Mouse (Mus musculus) megakaryocyte, embryonic 14.5 days (primary cell): ENCODE results near the gene Sft2d1. TPM values are rescaled to one million over a fixed set of nuclear protein-coding genes. Genes with fewer than 3 reads are reported as not detected.
"Not testable (repeated sequence)": the region's sequence is repeated elsewhere in the genome, so short reads cannot be mapped to it uniquely, and the experiment has no call there.

ENCODE experiments used
- H3K27me3 ChIP-seq: replicated peaks from 2 replicates; pipeline ENCODE3; 2012; ENCODE audit warnings: inconsistent platforms
- H3K36me3 ChIP-seq: replicated peaks from 2 replicates; pipeline ENCODE3; 2012; ENCODE audit warnings: low read length, inconsistent platforms, mixed read lengths
- H3K4me1 ChIP-seq: 2 replicates; pipeline ENCODE4 v1.6.1; 2012; ENCODE audit warnings: inconsistent platforms
- H3K4me3 ChIP-seq: replicated peaks from 2 replicates; pipeline ENCODE3; 2012; ENCODE audit warnings: moderate library complexity, mild to moderate bottlenecking, inconsistent platforms
- H3K9me3 ChIP-seq: 2 replicates; pipeline ENCODE4 v1.6.1; 2012; ENCODE audit warnings: inconsistent platforms
- FLI1 ChIP-seq: IDR thresholded peaks from 2 replicates; pipeline ENCODE4 v1.6.1; 2012; ENCODE audit warnings: low read length, inconsistent platforms, mixed read lengths
- GATA1 ChIP-seq: IDR thresholded peaks from 3 replicates; pipeline ENCODE4 v1.6.1; 2012; ENCODE audit warnings: mixed read lengths, low read length, inconsistent platforms, borderline replicate concordance
- polyA plus RNA-seq: library from polyadenylated mRNA; stranded (reverse); fragments of >175 nt; gene quantifications from 2 replicates; pipeline ENCODE4 v1.2.3, GENCODE M21; 2012; ENCODE audit warnings: low replicate concordance; ENCODE audit not compliant: insufficient read depth

Sft2d1 gene
- polyA plus RNA-seq, 1 experiment: 81.6 TPM

DNA sequence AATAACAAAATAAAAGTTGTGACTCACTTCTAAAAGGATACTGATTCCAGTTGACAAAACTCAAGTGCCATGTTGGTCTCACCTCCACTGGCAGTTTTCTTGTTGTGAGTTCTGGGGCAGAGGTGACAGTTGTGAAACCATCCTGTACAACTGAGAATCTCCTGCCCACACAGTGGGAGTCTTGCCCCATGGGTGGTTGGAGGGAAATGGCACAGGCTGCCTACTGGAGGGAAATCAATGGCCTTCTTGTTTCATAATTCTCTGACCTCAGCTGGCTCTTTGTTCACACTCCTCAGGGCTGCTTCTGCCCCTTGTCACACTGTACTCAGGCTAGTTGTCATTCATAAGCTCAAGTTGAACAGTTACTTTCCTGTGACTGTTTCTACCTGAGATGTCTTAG lies 11.4 kb upstream of the Sft2d1 start:
- no peaks in the 10 kb centered on the region for H3K9me3 ChIP-seq
- TF ChIP-seq GATA1: no peak
- TF ChIP-seq FLI1: no peak
- H3K4me3 ChIP-seq: no peak overlapping the region
- H3K27me3 ChIP-seq: peaks cover 1% of the 10 kb centered on the region
- peaks cover 40% of the 10 kb centered on the region for H3K36me3 ChIP-seq
- H3K4me1 ChIP-seq: peaks cover 12% of the 10 kb centered on the region

DNA sequence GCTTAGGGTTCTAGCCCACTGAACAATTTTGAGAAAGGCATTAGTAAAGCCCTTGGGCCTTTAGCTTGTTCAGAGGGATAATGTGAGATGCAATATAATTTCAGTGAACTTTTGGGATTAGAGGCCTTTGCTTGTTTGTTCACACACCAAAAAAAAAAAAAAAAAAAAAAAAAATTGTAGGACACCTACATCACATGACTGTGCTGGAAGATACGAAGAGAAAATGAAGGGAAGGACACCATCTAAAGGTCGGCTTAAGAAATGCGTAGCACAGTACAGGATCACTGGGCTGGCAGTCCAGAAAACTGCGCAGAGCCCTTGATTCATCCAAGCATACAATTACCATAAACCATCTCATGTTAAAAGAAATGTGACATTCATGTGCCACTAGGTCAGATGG lies 9.4 kb upstream of the Sft2d1 start:
- Histone ChIP-seq H3K36me3 (peaks cover 30% of the 10 kb centered on the region), H3K9me3 (no peaks in the 10 kb centered on the region), H3K4me3 (no peak overlapping the region), H3K27me3 (peaks cover 1% of the 10 kb centered on the region), H3K4me1 (peaks cover 14% of the 10 kb centered on the region)
- TF ChIP-seq FLI1: no peak
- TF ChIP-seq GATA1: no peak

DNA sequence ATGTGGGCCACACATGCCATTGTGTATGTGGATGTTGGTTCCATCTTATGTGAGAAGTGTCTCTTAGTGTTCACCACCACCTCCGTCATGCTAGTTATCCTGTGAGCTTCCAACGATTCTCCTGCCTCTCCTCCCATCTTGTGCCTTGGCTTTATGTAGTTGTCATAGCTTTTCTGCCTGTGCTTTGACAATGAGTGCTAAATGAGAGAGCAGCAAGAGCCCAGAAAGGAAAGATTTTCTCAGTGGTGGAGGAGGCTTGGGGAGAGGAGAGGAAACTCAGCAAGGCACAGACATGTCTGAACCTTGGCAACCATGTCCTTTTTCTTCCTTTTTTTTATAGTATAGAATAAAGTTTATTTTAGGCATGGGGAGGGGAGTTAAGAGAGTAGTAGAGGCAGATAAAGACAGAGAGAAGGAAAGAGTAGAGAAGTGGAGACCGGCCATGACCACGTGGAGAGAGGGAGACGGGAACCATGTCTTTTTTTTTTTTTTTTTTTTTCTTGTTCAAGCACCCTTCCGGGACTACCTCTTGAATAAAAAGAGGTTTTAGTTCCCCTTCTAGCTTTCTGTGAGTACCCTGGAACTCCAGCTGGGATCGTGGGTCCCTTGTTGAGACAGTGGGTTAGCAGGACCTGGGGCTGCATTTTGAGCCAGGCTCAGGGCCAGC lies 8.0 kb upstream of the Sft2d1 start:
- H3K36me3 ChIP-seq: peaks cover 21% of the 10 kb centered on the region
- TF ChIP-seq FLI1 (no peak), GATA1 (no peak)

DNA sequence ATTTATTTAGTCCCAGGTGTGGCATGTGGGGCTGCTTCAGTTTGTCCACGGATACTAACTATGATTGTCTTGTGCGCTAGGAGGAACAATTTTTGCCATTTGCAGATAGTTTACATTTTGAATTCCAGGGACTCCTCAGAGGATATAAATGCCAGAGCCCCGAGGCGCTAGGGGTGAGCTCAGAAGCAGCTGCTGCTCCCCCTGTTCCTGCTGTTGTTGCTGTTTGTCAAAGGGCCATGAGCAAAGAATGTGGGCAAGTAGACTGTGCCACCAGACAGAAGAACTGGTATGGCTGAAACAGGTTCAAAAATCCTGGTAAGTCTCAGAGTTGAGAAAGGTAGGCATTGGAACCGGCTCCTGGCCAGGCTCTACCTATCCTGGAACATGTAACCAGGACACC lies 7.2 kb upstream of the Sft2d1 start:
- Histone ChIP-seq H3K9me3 (no peaks in the 10 kb centered on the region), H3K36me3 (peaks cover 15% of the 10 kb centered on the region), H3K27me3 (peaks cover 1% of the 10 kb centered on the region), H3K4me1 (peaks cover 15% of the 10 kb centered on the region), H3K4me3 (no peak overlapping the region)
- TF ChIP-seq GATA1: no peak
- TF ChIP-seq FLI1: no peak

More for the DNA sequence above, 8.0 kb upstream of the Sft2d1 start:
- Histone ChIP-seq H3K4me3 (no peak overlapping the region), H3K4me1 (peaks cover 9% of the 10 kb centered on the region), H3K27me3 (peaks cover 1% of the 10 kb centered on the region), H3K9me3 (no peaks in the 10 kb centered on the region)

DNA sequence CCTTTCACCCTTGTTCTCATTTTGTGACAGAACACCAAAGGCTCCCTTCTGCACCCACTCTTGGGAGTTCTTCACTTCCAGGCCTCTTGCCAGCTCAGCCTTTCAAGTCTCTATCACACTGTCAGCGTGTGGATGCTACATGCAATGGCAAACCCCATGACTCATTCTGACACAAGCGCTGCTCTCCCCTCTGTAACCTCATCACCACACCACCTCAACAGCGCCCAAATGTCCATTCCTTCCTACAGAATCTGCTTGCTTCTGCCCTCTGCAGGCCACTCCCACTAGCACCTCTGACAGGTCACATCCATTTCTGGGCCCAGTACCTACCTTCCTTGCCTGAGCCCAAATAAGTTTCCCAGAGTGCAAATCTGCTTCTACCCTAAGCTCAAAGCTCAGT lies 5.1 kb upstream of the Sft2d1 start:
- Histone ChIP-seq H3K36me3 (no peaks in the 10 kb centered on the region), H3K27me3 (peaks cover 1% of the 10 kb centered on the region), H3K4me1 (peaks cover 20% of the 10 kb centered on the region), H3K4me3 (peak overlapping the region; percentile 17), H3K9me3 (no peaks in the 10 kb centered on the region)
- TF ChIP-seq GATA1: no peak
- no peak for TF ChIP-seq FLI1

DNA sequence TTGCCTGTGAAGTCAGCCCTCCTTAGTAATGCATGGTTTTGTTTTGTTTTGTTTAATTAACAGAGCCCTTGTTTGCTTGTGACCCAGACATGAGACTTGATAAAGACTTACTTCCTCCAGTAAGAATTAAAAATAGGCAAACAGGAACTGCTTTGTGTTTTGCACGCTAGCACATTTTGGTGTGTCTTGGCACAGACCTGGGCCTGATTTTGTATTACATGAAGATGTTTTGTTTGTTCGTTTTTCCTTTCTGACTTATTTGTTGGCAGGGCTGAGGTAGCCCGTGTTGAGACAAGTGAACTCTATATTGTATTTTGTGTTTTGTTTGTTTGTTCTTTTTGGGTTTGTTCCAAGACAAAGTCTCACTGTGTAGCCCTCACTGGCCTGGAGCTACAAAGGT lies 849 bp downstream of the Sft2d1 start:
- no peaks in the 10 kb centered on the region for H3K9me3 ChIP-seq
- no peak for TF ChIP-seq FLI1
- TF ChIP-seq GATA1: no peak
- no peaks in the 10 kb centered on the region for H3K27me3 ChIP-seq
- H3K4me1 ChIP-seq: peaks cover 51% of the 10 kb centered on the region
- peak overlapping the region; percentile 95 for H3K4me3 ChIP-seq
- peaks cover 37% of the 10 kb centered on the region for H3K36me3 ChIP-seq

DNA sequence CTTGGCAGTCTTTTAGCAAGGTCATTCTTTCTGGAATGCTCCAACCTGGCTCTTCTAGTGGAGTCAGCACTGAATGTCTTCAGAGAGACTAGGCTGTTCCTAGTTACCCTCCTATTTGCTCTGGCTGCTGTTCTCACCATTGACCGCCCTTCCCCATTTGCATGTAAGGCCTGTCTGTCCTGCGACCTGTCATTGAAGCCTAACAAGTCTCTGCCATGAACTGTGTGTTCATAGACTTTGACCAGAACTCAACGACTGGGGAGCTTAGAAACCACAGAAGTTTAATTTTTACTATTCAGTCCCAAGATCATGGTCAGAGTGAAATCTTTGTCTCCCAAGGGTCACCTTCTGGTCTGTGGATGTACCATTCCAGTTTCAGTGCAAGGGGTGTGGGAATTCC lies 3.1 kb downstream of the Sft2d1 start:
- TF ChIP-seq GATA1 (no peak), FLI1 (no peak)
- H3K36me3 ChIP-seq: peaks cover 55% of the 10 kb centered on the region
- H3K4me1 ChIP-seq: peaks cover 60% of the 10 kb centered on the region
- no peaks in the 10 kb centered on the region for H3K9me3 ChIP-seq
- H3K4me3 ChIP-seq: no peak overlapping the region
- no peaks in the 10 kb centered on the region for H3K27me3 ChIP-seq

DNA sequence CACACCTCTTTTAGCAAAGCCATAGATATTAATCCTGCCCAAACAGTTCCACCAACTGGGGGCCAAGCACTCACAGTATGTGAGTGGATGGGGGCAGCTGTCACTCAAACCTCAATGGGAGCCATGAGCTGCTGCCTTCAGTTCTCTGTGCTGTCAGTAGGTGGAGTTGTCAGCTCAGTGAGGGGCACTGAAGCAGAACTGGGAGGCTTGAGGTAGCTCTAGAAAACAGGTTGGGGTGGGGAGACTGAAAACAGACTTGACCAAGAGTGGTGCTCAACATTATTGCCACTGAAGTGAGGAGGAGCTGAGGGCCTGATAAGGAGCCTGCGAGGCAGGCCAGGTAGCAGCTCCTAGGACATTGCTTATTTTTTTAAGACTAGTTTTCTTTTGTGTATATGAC lies 5.3 kb downstream of the Sft2d1 start:
- no peaks in the 10 kb centered on the region for H3K27me3 ChIP-seq
- no peak overlapping the region for H3K4me3 ChIP-seq
- peaks cover 72% of the 10 kb centered on the region for H3K36me3 ChIP-seq
- peaks cover 76% of the 10 kb centered on the region for H3K4me1 ChIP-seq
- TF ChIP-seq GATA1 (no peak), FLI1 (no peak)
- no peaks in the 10 kb centered on the region for H3K9me3 ChIP-seq

DNA sequence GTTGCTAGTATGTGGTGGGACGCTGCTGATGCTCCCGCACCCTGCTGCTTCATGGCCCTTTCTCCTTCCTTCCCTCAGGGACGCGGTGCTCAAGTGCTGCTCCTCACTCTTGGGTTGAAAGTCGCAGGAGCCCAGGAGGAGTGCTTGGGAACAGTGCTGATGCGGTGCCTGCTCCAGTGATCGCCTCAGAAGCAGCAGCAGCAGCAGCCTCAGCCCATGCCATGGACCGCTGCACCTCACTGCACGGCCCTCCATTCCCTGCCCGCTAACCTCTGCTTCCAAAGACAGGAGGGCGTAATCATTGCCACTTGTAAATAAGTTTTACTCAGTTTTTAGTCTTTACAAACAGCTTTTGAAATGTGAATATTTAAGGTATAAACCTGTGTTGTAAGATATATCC lies 16.0 kb downstream of the Sft2d1 start:
- not testable (repeated sequence) for H3K27me3 ChIP-seq, H3K4me3 ChIP-seq, H3K9me3 ChIP-seq
- Histone ChIP-seq H3K36me3 (peaks cover 69% of the 10 kb centered on the region), H3K4me1 (peaks cover 15% of the 10 kb centered on the region)

DNA sequence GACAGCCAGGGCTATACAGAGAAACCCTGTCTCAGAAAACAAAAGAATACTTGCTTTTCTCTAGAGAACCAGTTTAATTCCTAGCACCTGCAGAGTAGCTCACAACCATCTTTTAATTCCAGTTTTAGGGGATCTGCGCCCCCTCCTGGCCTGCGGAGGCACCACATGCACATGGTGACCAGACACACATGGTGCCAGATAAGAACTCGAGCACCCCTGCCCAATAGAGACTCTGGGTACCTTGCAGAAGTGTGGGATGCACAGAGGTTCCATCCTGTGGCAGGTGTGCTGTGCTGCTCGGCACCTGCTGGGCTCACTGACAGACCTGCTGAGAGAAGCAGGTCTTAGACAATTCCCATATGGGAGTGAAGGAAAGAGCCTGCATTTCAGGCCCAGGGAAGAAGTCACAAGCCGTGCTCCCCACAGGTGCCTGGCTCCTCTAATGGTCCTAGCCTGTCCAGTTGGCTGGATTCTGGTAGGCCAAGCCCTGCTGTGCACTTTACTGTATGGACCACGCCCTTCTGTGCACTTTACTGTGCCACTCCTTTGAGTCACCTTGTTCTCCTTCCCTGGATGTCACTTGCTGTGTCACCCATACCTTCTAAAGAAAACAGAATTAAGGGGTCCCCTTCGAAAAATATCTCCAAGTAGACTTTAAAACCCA lies 17.7 kb downstream of the Sft2d1 start:
- H3K4me3 ChIP-seq: no peak overlapping the region
- no peaks in the 10 kb centered on the region for H3K27me3 ChIP-seq
- H3K36me3 ChIP-seq: peaks cover 53% of the 10 kb centered on the region
- H3K4me1 ChIP-seq: peaks cover 9% of the 10 kb centered on the region; the same call in 1 of the 2 replicates
- no peak for TF ChIP-seq GATA1
- no peak for TF ChIP-seq FLI1
- peaks cover 7% of the 10 kb centered on the region for H3K9me3 ChIP-seq
